Mouse (Mus musculus) spleen, adult 2 months (tissue): ENCODE measurements around the gene Igfbp3.

Source experiments
- CTCF ChIP-seq: fragments of 200-500 bp; IDR thresholded peaks from 2 replicates; pipeline ENCODE4 v1.5.1; 2011; ENCODE audit warnings: mild to moderate bottlenecking, inconsistent platforms; ENCODE audit not compliant: insufficient read depth, insufficient read length, insufficient replicate concordance; ENCODE audit errors: extremely low read depth
- POLR2A ChIP-seq: fragments of 200-500 bp; IDR thresholded peaks from 2 replicates; pipeline ENCODE4 v1.6.1; 2011; ENCODE audit warnings: low read depth, low read length, inconsistent platforms

- TF ChIP-seq POLR2A (no peak), CTCF (no peak)
Observed at GRCm38 (mm10) chr11:7160637-7161101, 53.1 kb downstream of the Igfbp3 start.
